Mouse (Mus musculus) midbrain, postnatal 0 days (tissue): ENCODE measurements around the gene Rae1. TPM values are rescaled to one million over a fixed set of nuclear protein-coding genes. Genes with fewer than 3 reads are reported as not detected.

ENCODE experiments used
- ATAC-seq: fragments of 200-750 bp; cut with Nextera tagmentation; 2 replicates; pipeline ENCODE4 v1.8.0; 2017; ENCODE audit warnings: moderate number of reproducible peaks, mild to moderate bottlenecking, moderate TSS enrichment, moderate library complexity; ENCODE audit not compliant: low FRiP score
- DNase-seq: peaks from one replicate; pipeline ENCODE4 v3.0.0-alpha.2; 2015; ENCODE audit warnings: low spot score
- H3K27ac ChIP-seq: fragments of 300-500 bp; sonication (generic); 2 replicates; pipeline ENCODE4 v1.5.1; 2014; ENCODE audit warnings: low read depth, mild to moderate bottlenecking, low read length, mixed read lengths
- H3K27me3 ChIP-seq: fragments of 300-500 bp; sonication (generic); 2 replicates; pipeline ENCODE4 v1.6.1; 2014; ENCODE audit warnings: low read length, control low read depth, mixed read lengths; ENCODE audit not compliant: insufficient read depth
- H3K36me3 ChIP-seq: fragments of 300-500 bp; sonication (generic); 2 replicates; pipeline ENCODE4 v1.6.1; 2014; ENCODE audit warnings: low read length, control low read depth, mixed read lengths; ENCODE audit not compliant: insufficient read depth
- H3K4me1 ChIP-seq: fragments of 300-500 bp; sonication (generic); 2 replicates; pipeline ENCODE4 v1.6.1; 2014; ENCODE audit warnings: mild to moderate bottlenecking, control low read depth, antibody characterized with exemption, low read length, mixed read lengths; ENCODE audit not compliant: insufficient read depth
- H3K4me2 ChIP-seq: fragments of 300-500 bp; sonication (generic); 2 replicates; pipeline ENCODE4 v1.6.1; 2014; ENCODE audit warnings: low read depth, mild to moderate bottlenecking, low read length, mixed read lengths; ENCODE audit not compliant: poor library complexity, severe bottlenecking
- H3K4me3 ChIP-seq: fragments of 300-500 bp; sonication (generic); 2 replicates; pipeline ENCODE4 v1.5.1; 2014; ENCODE audit warnings: low read depth, mild to moderate bottlenecking, low read length, moderate library complexity
- H3K9ac ChIP-seq: fragments of 300-500 bp; sonication (generic); replicated peaks from 2 replicates; pipeline ENCODE4 v1.6.1; 2014; ENCODE audit warnings: mild to moderate bottlenecking, low read length, moderate library complexity, mixed read lengths; ENCODE audit not compliant: poor library complexity, severe bottlenecking
- H3K9me3 ChIP-seq: fragments of 300-500 bp; sonication (generic); 2 replicates; pipeline ENCODE4 v1.6.1; 2016; ENCODE audit warnings: low read length, control low read depth
- CTCF ChIP-seq: IDR thresholded peaks from 2 replicates; pipeline ENCODE4 v1.5.1; 2016; ENCODE audit warnings: antibody characterized with exemption, mild to moderate bottlenecking
- WGBS: fragments of 180-500 bp; shearing (Covaris S2); extraction: QIAGEN DNeasy Blood & Tissue Kit; methylation state at CpG from one replicate; pipeline ENCODE4 v1.1.7; 2014; 5-methylcytosine and 5-hydroxymethylcytosine counted together
- polyA plus RNA-seq: library from polyadenylated mRNA; unstranded; fragments of >200 nt; fragmentation: Nextera tagmentation; extraction: Ambion mirVana; gene quantifications from 2 replicates; pipeline ENCODE4 v1.2.1, GENCODE M21; 2015
- total RNA-seq: library from RNA; depleted of rRNA; stranded (reverse); fragments of >200 nt; gene quantifications from 2 replicates; pipeline ENCODE4 v1.2.3, GENCODE M21; 2014

Rae1 gene
- total and polyA plus RNA-seq, 2 experiments from 2014 or later: 98.3 to 127 TPM

GRCm38 (mm10) chr2:173000285-173000652 lies 352 bp downstream of the Rae1 start:
- under 1% methylated on average over 38 of the region's 42 CpGs for WGBS
- DNase-seq: no peak
- Histone ChIP-seq H3K4me3 (peak overlapping the region; percentile 96), H3K9ac (peak overlapping the region; percentile 99), H3K4me2 (peak overlapping the region; percentile 78), H3K36me3 (peaks cover 24% of the 10 kb centered on the region), H3K27ac (peak overlapping the region; percentile 95), H3K9me3 (no peaks in the 10 kb centered on the region), H3K4me1 (peaks cover 4% of the 10 kb centered on the region; the same call in 1 of the 2 replicates), H3K27me3 (peaks cover 3% of the 10 kb centered on the region; the same call in 1 of the 2 replicates)
- no peak for TF ChIP-seq CTCF
- peak; percentile 81 for ATAC-seq

GRCm38 (mm10) chr2:173000921-173001320 lies 1.0 kb downstream of the Rae1 start:
- 19% methylated on average over 8 of the region's 8 CpGs for WGBS
- H3K36me3 ChIP-seq: peaks cover 24% of the 10 kb centered on the region
- H3K4me1 ChIP-seq: 0 out of 2 replicates have a peak, but pooled peaks cover 4% of the 10 kb centered on the region
- ATAC-seq (no peak), DNase-seq (no peak)
- peak overlapping the region; percentile 99 for H3K9ac ChIP-seq
- no peak for TF ChIP-seq CTCF
- peak overlapping the region; percentile 95; the same call in 1 of the 2 replicates for H3K27ac ChIP-seq
- H3K9me3 ChIP-seq: no peaks in the 10 kb centered on the region
- H3K4me2 ChIP-seq: peak overlapping the region; percentile 78
- H3K4me3 ChIP-seq: peak overlapping the region; percentile 96
- H3K27me3 ChIP-seq: peaks cover 3% of the 10 kb centered on the region; the same call in 1 of the 2 replicates

- Histone ChIP-seq H3K4me3 (no peak overlapping the region), H3K27me3 (no peaks in the 10 kb centered on the region), H3K4me2 (no peak overlapping the region), H3K4me1 (0 out of 2 replicates have a peak, but pooled peaks cover 4% of the 10 kb centered on the region), H3K27ac (no peak overlapping the region), H3K9me3 (no peaks in the 10 kb centered on the region), H3K9ac (no peak overlapping the region), H3K36me3 (peaks cover 49% of the 10 kb centered on the region)
- 85% methylated on average over 8 of the region's 8 CpGs for WGBS
- ATAC-seq (no peak), DNase-seq (no peak)
- no peak for TF ChIP-seq CTCF
These were observed 3.8 kb downstream of the Rae1 start for GRCm38 (mm10) chr2:173003737-173004136.

- ATAC-seq (no peak), DNase-seq (no peak)
- WGBS: 74% methylated on average over 3 of the region's 3 CpGs
- peaks cover 80% of the 10 kb centered on the region for H3K36me3 ChIP-seq
- no peak overlapping the region for H3K4me2 ChIP-seq
- no peaks in the 10 kb centered on the region for H3K9me3 ChIP-seq
- H3K27me3 ChIP-seq: no peaks in the 10 kb centered on the region
- no peak for TF ChIP-seq CTCF
- H3K4me1 ChIP-seq: no peaks in the 10 kb centered on the region
- no peak overlapping the region for H3K9ac ChIP-seq
- H3K4me3 ChIP-seq: no peak overlapping the region
- H3K27ac ChIP-seq: no peak overlapping the region
These were observed 10.4 kb downstream of the Rae1 start for GRCm38 (mm10) chr2:173010220-173010717.

- H3K4me1 ChIP-seq: no peaks in the 10 kb centered on the region
- H3K27me3 ChIP-seq: no peaks in the 10 kb centered on the region
- H3K9ac ChIP-seq: no peak overlapping the region
- H3K9me3 ChIP-seq: no peaks in the 10 kb centered on the region
- TF ChIP-seq CTCF: no peak
- H3K4me2 ChIP-seq: no peak overlapping the region
- DNase-seq: no peak
- H3K36me3 ChIP-seq: peaks cover 86% of the 10 kb centered on the region
- H3K4me3 ChIP-seq: no peak overlapping the region
- no peak for ATAC-seq
- WGBS: 94% methylated on average over 8 of the region's 8 CpGs
- H3K27ac ChIP-seq: no peak overlapping the region
These were observed 11.5 kb downstream of the Rae1 start for GRCm38 (mm10) chr2:173011440-173011839.

GRCm38 (mm10) chr2:173014741-173015287 lies 14.9 kb downstream of the Rae1 start:
- H3K4me3 ChIP-seq: no peak overlapping the region
- no peak for ATAC-seq
- H3K4me2 ChIP-seq: no peak overlapping the region
- no peak for DNase-seq
- 79% methylated on average over 7 of the region's 7 CpGs for WGBS
- H3K9me3 ChIP-seq: no peaks in the 10 kb centered on the region
- TF ChIP-seq CTCF: no peak
- no peaks in the 10 kb centered on the region for H3K4me1 ChIP-seq
- no peak overlapping the region for H3K9ac ChIP-seq
- peaks cover 53% of the 10 kb centered on the region for H3K36me3 ChIP-seq
- no peak overlapping the region for H3K27ac ChIP-seq
- H3K27me3 ChIP-seq: peaks cover 9% of the 10 kb centered on the region
